Mouse (Mus musculus): ENCODE results near the gene Ficd.
A peak's percentile ranks its signal among the peaks of the same experiment; 100 is the strongest.

DNA sequence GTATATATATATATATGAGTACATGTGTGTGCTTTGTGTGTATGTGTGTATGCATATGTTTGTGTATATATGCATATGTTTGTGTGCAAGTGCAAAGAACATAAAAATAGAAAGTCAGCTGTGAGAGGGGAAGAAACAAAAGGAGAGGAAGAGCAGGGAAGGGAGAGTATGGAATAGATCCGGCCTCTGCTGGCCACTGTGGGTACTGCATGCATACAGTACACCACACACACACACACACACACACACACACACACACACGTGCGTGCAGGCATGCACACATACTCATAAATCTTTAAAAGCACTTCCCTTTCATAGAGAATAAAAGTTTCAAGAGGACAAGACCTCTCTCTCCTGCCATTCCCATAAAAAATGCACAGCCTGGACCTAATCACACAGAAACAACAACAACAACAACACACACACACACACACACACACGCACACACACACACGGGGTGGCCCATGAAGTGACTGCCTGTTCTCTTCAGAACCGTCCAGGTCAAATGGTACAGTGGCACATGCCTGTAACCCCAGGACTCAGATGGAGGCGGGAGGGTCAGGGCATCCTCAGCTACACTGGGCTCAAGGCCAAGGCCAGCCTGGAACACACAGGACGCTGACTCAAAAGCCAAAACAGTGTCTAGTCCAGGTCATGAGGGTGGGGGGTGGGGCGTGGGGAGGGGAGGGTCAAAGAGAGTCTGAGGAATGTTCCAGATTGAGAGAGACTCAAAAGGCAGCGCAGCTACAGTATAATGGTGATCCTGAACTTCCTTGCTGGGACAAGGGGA is 13.2 kb upstream of the Ficd start:
- peak; percentile 43 for TF ChIP-seq CTCF (IDR thresholded peaks at IDR 0.05)
- TF ChIP-seq EP300 (IDR thresholded peaks at IDR 0.05), result no peak

Measured in lung, postnatal 0 days (tissue).